Mouse (Mus musculus) cerebellum, adult 11-12 months (tissue): Measurements from ENCODE around the gene Aldoart2.
"Not testable (repeated sequence)": the region's sequence is repeated elsewhere in the genome, so short reads cannot be mapped to it uniquely, and the experiment has no call there.

Source experiments
- DNase-seq: peaks from one replicate; pipeline ENCODE4 v3.0.0; 2022

Aldoart2 gene

GRCm38 (mm10) chr12:55586936-55587335 lies 21.9 kb downstream of the Aldoart2 start:
- not testable (repeated sequence) for DNase-seq

GRCm38 (mm10) chr12:55598537-55598886 lies 33.5 kb downstream of the Aldoart2 start:
- no peak for DNase-seq

- DNase-seq, result no peak
Observed at GRCm38 (mm10) chr12:55598887-55599561, 34.0 kb downstream of the Aldoart2 start, which contains the start of gene Insm2. Gene Insm2, plus strand, starts transcription at chr12:55599427.

DNA sequence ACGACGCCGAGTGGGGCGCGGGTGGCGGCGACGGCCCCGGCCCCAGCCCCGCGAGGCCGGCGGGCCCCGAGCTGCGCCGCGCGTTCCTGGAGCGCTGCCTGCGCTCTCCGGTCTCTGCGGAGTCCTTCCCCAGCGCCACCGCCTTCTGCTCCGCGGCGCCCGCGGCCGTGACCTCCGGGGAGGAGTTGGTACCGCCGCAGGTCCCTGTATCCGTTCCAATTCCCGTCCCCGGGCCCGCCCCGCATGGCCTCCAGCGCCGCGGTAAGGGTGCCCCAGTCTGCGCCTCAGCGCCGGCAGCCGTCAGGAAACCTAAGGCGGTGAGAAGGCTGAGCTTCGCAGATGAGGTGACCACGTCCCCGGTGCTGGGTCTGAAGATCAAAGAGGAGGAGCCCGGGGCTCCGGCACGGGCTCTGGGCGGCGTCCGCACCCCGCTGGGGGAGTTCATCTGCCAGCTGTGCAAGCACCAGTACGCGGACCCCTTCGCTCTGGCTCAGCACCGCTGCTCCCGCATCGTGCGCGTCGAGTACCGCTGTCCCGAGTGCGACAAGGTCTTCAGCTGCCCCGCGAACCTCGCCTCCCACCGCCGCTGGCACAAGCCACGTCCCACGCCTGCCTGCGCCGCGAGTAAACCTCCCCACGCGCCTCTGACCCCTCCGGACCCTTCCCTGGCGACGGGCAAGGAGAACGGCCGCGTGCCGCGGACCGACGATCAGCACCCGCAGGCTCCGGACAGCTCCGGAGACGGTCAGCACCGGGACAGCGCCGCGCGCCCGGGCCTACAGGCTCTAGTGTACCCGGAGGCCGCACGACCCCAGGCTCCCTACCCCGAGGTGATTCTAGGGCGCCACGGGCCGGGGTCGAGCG lies 34.8 kb downstream of the Aldoart2 start:
- no peak for DNase-seq

DNA sequence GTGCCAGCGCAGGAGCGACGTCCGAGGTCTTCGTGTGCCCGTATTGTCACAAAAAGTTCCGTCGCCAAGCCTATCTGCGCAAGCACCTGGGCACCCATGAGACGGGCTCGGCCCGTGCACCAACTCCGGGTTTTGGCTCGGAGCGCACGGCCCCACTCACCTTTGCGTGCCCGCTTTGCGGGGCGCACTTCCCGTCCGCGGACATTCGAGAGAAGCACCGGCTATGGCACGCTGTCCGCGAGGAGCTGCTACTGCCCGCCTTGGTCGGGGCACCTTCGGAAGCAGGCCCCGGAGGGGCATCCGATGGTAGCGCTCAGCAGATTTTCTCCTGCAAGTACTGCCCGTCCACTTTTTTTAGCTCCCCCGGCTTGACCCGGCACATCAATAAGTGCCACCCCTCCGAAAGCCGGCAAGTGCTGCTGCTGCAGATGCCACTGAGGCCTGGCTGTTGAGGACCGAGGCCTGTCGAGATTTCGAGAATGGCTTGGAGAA lies 35.5 kb downstream of the Aldoart2 start:
- DNase-seq, result no peak

DNA sequence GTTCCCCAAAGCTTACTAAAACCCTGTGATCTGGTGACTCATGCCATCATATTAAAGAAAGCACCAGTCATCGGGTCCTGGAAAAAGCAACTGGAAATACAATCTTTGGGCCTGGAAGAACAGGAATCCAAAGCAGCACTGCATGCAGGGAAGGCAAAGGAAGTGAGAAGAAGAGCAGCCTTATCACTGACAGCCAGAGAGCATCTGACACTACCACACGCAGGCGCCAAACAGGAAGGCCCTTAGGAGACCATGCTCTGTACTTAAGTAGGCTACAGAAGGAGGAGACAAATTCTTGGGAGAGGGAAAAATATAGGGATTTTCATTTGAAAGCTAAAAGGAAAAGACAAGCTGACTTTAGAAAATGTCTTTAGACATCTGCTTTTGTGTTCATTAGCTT lies 39.4 kb downstream of the Aldoart2 start:
- no peak for DNase-seq

- DNase-seq, result no peak
Observed at GRCm38 (mm10) chr12:55607902-55608301, 42.9 kb downstream of the Aldoart2 start.

DNA sequence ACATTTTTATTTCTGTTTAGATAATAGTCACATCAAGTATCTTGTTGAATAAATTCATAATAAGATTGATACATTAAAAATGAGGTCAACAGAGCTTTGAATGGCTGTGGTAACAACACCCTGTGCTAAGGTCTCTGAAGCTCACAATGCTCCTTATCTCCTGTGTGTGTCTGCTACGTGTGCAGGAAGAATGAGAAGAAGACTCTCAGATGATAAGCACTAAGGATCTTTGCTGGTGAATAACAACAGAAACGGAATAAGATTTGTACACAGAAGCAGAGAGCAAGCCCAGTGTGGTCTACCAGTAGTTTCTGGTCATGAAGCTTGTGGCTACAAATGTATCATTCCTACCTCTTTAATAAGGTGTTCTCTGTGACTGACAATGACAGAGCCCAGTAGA lies 45.8 kb downstream of the Aldoart2 start:
- no peak for DNase-seq
